Mouse (Mus musculus): ENCODE measurements around the gene Bcor. TPM values are rescaled to one million over a fixed set of nuclear protein-coding genes. Genes with fewer than 3 reads are reported as not detected.
A peak's percentile ranks its signal among the peaks of the same experiment; 100 is the strongest.

The Bcor gene
- polyA plus RNA-seq, 1 experiment: 5.9 TPM

DNA sequence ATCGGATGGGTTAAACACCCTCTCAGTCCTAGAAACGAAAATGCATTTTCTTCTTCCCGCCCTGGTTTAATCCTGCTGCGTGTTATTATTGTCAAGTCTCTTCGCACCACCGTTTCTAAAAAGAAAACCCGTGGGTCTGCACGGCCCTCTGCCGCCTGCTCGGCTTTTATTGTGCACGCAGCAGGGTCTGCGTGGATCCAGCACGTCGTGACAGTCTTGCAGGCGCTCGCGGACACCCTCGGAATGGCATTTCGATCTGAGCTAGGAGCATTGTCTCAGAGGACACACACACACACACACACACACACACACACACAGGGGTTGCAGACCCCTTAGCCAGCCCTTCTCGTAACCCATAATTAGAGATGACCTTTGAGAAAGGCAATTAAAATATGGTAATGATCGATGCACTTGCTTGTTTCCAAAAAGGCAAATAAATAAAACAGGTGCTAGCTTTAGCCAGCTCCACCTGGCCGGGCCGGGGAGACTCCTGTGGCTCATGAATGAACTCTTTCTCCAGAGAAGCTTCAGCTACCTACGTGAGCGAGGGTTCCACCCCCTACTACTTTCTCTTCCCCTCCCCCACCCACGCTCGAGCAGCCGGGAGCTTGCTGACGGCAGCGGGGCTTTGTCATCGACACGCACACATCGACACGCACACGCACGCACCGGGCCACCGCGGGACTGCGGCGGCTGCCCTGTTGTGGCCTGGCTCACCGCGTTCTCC lies 8.7 kb downstream of the Bcor start:
- DNase-seq (ENCODE audit: low read depth): no peak

DNA sequence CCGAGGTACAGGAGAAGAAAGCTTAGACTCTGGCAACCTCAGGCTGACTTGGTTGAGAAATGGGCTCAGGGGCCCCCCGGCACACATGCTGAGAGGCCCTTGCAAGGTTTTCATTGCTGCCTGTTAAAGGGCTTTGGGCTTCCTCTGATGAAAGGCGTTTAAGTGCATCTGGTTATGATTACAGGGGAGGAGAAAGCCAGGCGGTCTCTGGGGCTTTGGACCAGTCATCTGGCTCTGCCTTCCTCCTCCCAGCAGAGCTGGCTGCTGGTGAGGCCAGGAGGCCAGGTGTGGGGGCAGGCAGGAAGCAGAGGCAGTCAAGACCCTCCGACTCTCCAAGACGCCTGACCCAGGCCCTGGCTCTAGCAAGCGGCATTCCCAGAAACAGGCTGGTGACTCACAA lies 9.7 kb downstream of the Bcor start:
- no peak for DNase-seq (ENCODE audit: low read depth)

DNA sequence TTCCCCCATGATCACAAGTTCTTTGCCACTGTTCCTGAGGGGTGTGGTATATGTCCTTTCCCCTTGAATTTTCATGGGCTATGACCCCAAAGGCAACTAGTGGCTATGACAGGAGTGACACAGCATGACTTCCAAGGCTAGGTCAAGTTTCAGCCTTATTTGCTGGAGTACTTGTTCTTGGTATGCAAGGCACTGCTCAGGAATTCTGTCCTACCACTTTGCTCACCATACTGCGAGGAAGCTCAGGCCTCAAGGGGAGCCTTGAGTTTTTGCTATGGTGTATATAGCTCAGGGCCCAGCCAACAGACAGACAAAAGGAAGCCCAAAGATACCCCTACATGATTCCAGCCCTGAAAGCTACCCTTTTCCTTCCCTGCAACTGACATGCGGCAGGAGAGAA lies 13.9 kb downstream of the Bcor start:
- no peak for DNase-seq (ENCODE audit: low read depth)

DNA sequence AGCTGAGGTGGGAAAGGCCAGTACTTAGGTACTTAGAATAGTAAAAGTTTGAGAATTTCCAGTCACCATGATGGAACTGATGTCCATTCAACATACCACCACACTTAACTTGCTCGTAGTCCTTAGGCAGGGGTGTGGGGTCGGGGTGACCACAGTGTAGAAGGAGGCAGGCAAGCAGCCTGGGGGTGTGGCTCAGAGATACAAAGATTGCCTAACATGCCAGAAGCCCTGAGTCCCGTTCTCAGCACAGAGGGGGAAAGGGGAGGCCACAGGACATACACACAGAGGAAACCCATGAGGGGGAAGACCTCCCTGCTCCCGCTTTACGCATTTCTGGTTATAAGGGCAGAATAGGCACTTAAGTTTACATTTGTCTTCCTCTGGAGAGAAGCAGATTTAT lies 17.3 kb downstream of the Bcor start:
- no peak for DNase-seq (ENCODE audit: low read depth)

DNA sequence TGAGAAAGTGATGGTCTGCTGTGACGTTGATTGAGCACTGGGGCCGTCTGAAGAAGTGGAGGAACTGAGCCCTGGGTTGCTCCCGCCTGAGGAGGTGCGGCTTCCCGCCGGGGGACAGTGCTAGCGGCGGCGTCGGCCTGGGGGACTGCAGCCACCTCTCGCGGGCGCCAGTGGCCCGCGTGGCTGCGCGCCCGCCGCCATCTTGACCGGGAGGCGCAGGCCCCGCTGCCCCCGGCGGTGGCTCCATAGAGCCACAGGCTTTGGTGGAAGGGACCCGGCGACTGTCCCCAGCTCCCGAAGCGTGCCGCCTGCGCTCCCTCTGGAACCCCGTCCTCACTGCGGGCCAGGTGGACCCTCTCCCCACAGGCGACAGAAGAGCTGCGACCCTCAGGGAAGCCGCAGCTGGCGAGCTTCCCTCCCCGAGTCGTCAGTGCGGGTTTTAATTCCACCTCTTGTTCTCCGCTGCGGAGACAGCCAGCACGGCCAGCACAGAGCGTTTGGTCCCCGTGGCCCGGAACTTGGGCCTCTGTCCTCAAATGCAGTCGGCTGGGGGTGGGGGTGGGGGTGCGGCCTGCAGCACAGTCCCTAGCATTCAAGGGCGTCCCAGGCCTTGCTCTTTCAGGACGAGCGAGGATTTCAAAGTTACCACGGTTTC lies 19.9 kb downstream of the Bcor start:
- no peak for DNase-seq (ENCODE audit: low read depth)

DNA sequence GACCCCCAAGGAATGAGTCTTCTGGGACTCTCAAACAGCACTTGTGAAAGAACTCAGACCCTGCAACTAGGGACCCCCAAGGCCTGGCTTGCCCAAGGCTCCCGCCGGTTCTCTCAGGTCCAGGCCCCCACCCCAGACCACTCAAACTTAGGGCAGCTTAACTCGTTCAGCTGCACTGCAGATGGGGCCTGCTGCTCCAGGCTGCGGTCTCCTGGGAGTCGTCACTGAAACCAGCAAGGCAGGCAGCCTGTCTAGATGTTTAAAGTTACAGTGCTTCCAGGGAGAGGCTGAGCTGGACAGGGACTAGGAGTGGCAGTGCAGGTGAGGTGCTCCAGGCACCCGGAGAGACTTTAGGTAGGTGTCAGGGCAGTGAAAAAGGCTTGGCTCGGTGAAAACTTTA lies 21.9 kb downstream of the Bcor start:
- no peak for DNase-seq (ENCODE audit: low read depth)

DNA sequence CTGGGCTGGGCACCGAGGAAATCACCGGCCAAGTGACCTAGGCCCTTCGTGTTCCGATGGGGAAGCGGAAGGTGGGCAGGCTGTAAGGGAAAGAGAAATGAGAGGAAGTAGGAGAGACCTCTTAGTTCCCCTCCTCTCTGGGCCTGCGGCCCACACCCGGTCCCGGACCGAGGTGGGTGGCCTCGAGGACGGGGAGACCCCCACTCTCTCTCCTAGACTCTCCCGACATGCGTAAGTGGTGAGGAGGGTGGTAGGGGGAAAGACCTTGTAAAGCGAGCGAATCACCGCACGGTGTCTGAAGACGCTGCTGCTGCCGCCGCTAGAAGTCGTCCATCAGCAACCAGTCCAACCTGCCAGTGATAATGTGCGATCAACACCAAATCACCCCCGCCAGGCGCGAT lies 23.0 kb downstream of the Bcor start:
- DNase-seq (ENCODE audit: low read depth): no peak

DNA sequence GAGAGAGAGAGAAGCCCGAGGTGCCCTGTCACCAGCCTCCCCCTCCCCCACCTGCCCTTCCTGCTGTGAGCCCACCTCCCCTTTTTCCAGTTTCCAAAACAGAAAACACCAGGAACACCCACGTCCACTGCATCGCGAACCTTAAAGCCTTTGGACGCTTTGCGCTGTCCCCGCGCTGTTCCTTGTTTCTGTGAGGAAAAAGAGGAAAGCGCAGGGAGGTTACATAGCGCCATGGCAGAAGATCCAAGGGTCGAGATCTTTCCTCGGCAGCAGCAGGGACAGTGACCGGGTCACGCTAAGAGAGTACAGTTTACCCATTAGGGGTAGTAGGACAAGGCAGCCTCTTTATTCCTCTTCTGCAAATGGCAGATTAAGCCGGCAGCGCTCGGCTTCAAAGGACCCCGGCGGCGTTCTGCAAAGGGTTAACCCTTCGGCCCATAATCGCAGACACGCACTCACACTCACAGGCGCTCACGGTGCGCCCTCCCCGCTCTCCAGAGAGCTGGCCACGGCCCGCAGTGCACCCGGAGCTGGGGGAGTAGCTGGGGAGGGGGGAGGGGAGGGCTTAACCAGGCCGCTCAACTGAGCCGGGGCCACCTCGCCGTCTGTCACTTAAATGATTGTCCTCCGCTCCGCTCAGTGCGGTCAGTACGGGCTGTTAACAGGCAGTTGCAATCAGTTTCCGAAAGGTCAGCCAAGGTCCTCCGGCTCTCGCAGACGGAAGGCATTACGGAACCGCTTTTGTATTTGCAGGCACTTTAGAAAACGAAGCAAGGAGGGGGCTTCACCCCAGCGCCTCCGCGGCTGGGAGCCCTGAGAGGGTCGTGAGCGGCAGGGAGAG lies 23.7 kb downstream of the Bcor start:
- DNase-seq (ENCODE audit: low read depth): no peak

DNA sequence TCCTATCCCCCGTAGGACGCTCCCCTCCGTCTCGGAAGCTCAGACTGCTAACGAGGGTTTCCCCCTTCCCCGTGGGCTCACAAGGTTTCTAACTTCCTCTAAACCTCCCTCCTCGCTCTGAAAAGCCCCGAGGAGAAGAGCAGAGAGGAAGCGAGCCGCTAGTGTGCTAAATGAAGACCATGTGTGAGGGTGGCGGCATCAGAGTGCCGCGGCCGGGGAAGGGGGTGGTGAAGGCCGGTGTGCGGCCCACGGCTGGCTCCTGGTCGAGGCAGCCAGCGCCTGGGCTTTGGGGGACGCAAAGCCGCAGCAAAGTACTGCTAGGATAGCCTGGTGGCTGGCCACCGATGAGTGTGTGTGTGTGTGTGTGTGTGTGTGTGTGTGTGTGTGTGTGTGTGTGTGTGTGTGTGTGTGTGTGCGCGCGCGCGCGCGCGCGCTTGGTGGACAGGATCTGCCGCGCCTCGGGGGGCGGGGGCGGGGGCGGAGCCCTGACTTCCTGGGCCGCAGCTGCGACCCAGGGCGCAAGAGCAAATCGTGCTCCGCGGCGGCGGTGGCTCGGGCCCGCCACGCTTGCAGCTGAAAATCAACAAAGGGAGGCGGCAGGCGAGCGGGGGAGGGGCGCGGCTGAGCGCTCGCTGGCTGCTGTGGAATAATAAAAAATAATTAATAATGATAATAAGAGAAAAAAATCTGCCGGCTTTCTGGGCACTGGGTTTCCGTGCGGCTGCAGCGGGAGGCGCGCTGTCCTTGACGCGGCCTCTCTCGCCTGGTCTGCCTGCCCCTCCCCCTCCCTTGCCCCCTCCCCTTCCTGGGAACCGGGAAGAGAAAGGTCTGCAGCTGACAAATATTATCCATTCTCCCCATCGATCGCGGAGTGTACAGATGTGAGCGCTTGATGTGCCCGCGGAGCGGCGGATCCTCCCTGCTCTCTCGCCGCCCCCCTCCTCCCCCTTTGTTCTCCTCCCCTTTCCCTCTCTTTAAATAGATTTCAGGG lies 24.7 kb downstream of the Bcor start:
- DNase-seq (ENCODE audit: low read depth): no peak

DNA sequence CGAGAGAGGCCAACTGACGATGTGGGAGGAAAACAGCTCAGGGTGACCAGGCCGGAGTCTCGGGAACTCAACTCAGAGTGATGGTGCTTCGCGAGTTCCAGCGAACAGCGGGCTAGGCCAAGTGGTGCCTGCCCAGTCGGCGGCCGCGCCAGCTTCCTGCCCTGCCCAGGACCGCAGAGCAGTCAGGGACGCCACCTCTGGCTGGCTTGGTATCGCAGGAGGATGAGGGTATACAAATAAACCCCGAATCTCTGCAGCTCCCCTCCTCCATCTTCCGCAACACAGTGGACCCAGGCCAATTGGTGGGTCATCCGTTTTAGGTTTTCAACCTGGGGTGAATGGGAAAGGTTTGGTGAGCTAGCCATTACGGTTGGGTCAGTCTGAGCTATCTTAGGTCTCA lies 25.6 kb downstream of the Bcor start:
- DNase-seq (ENCODE audit: low read depth): no peak

DNA sequence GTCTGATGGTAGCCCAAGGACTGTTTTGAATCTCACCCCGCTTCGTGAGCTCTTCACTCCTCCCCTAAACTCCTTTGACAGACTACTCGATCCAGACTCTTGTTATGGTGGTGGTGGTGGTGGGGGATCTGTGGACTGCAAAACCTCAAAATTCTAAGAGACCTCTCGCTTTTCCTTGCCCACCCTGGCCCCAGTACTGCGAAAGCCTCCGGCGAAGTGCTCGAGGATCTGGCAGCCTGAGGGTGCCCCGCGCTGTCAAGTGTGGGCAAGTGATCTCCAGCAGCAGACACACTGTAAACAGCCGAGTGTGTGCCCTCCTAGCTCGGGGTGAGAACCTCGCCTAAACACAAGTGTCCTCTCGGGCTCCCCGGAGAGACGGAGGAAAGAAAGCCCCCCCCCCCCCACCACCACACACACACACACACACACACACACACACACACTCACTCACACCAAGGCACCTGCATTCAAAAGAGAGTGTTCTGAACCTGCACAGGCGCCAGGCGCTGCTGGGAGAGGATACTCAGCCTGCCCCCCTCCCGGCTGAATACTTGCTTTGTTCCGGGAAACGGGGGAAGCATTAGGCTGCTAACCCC lies 26.2 kb downstream of the Bcor start:
- no peak for DNase-seq (ENCODE audit: low read depth)

DNA sequence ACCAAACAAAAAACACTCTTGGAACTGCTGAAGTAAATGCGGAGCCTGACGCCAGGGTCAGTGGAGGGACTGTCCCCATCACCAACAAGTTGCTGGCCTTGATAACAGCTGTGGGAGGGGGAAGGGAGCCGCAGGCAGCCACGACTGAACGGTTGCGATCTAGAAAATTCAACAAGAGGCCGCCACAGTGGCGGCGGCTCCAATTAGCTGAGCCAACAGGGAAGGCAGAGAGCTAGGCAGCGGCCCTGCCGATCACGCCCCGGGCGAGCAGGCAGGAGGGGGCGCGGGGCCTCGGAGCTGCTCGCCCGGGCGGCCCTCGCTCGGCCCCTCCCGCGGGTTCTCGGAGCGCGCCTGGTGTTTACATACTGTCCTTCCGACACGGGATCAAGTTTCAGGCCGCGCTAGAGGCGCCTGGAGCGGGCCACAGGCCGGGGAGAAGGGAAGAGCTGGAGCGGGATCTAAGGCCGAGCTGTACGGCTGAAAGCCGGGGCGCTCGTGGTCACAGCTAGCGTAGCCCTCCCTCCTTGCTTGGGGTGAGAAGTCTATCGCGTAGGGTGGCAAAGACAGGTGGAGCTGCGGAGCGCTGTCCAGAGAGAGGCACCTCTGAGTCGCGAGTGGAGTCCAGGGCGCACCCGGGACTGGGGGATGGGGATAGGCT lies 26.8 kb downstream of the Bcor start:
- no peak for DNase-seq (ENCODE audit: low read depth)

DNA sequence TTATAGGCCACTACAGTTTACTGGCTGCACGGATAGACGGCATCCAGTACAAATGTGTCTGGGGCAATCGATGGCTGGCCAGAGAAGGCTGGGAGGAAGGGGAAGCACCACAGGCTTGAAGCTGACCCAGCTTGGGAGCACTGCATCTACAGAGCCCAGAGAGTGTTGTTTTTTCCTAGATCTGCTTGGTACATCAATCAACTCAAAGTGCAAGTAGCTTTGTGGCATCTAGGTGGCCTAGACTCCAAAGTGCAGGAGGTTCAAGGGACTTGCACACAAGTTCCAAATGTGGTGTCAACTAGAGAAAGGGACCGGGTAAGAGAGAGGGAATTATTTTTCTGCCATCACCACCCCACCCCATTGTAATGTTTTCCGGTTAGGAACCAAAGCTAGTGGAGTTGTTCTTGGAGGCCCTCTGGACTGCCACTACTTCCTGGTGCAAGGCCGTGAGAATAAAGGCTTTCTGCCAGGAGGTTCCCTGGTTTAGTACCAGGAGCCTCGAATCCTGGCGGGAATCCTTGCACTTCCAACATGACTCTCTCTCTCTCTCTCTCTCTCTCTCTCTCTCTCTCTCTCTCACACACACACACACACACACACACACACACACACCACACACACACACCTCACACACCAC lies 27.5 kb downstream of the Bcor start:
- DNase-seq (ENCODE audit: low read depth): no peak

DNA sequence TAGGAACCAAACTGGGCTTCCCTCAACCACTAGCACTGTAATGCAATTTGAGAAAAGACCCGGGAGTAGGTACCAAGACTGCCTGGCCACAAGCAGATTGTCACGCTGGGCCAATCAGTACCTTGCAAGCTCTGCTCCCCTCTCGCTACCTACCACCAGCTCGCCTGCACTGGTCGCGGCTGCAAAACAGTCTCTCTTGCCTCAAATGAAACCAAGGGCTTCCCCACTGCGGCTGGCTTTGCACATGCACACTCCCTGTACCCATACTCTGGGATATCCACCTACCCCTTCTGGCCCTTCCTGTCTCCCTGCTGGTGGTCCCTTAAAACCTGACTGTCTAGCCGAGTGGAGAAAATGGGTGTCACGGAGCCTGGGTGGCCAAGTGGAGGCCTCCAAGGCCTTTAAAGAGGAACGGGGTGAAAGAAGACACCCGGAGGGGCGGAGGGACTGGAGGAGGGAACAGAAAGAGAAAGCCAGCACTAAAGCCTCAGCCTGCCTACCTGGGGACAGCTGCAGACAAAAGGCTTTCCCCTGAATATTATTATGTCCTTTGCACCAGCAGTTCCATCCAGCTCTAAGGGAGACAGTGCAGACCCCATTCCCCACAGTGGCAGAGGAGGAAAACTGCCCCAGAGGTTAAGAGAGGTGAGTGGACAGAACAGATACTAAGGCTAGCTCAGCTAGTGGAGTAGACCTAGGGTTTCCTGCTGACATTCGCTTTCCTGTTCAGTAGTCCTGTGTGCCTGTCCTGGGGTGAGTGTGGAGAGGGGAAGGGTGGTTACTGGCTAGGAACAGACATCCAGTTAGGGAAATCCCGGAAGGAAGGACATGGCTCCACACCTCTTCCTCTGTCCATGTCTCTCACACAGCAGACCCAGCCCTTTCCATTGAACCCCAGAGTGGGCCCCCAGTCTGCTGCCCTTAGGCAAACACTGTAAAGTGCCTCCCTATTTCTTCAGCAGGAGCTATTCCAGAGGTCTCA lies 30.0 kb downstream of the Bcor start:
- no peak for DNase-seq (ENCODE audit: low read depth)

DNA sequence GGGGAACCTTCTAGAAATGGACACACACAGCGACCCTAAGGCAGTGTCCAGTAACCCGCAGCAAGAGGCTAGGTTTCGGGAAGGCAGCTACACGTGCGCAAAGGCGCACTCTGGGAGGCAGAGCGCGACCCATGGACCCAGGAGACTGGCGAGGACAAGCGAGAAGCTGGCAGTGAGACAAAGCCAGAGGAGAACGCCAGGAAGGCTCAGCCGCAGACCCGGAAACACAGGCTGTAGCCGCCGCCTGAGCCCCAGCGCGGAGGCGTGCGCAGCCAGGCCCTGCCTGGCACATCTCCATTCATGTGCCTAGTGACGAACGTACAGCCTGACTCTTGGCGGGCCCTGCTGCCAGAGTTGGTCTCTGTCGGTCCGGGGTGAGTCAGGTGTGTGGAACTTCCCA lies 30.9 kb downstream of the Bcor start:
- peak; percentile 40 for DNase-seq (ENCODE audit: low read depth)

DNA sequence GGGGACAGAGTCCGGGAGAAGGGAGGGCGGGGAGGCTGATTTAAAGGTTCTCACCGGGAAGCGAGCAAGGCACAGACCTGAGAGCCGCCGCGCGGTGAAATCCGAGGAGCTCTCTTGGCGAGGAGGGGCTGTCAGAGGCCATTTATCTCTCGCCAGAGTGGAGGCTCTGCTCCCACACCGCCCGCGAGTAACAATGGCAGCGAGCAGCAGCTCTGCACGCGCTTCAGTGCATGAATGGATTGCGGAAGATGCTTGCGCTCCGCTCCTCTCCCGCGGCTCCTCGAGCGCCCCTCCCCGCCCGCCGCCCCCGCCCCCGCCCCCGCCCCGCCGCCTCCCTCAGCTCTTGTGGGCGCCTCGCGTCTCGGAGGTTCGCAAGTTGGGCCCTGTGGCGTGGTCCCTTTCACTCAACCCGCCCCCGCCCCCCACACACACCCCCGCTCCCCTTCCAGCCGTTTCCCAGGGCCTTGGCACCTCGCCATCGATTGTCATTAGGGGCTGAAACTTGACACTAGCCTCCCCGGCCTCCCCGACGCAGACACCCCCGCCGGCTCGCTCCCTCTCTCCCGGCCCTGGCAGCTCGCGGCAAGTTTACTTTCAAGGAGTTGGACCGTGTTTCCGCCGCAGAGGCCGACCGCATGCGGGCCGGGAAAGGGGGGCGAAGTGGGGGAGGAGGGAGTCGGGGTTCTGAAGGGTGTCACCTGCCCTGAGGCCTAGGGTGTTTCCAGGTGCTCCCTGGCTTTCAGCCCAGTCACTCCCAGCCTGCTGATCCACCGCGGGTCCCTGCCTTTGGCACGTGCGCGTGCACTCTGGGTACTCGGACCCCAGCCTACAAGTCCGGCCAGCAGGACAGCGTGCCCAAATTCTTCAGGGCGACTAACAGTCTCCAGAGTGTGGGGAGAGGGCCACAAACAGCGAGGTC lies 31.7 kb downstream of the Bcor start:
- no peak for DNase-seq (ENCODE audit: low read depth)

DNA sequence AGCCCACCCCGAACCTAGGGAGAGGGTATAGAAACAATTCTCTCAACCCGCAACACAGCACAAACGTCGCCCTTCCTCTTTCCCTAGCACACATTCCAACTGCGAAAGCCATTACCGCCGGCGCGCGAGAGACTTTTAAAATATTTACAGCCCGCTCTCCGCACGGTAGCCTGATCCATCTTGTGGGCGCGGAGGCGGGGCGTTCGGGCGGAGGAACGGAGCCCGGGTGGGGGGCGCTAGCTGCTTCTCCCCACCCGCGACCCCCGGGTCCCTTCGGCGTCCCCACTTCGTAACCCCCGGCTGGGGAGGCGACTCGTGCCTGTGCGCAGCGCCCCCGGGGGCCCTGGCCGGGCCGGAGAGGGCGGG lies 32.4 kb downstream of the Bcor start:
- DNase-seq (ENCODE audit: low read depth): no peak

DNA sequence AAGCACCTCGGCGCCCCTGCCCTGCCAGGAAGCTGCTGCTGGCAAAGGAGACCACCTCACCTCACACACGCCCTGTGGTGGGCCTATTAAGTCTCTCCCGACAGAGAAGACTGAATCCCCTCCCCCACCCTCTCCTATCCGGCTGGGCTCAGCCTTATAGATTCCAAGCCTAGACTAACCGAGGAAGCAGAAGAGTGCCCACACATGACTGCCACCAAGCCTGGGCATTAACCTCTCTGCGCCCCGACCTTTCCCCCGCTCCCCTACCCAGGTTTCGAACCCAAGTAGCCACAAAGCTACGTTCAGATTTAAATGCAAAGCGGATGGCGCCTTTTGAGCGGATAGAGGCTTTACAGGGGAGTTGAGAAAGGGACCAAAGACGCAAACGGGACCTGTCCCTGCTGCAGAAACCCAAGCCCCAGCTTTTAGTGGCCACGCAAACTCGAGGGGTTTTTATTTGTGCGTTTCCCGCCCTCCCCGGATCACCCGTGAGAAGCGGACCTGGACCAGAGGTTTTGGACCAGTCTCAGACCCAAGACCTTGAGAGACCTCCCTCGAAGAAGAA lies 33.0 kb downstream of the Bcor start:
- DNase-seq (ENCODE audit: low read depth): no peak
